Mouse (Mus musculus) C2C12 (cell line): ENCODE data around the gene Tef. TPM values are rescaled to one million over a fixed set of nuclear protein-coding genes. Genes with fewer than 3 reads are reported as not detected.

Experiments used
- H3K27me3 ChIP-seq: one replicate; pipeline ENCODE4 v1.6.1; 2011; ENCODE audit not compliant: control insufficient read depth, insufficient read depth, insufficient read length
- H3K36me3 ChIP-seq: one replicate; pipeline ENCODE4 v1.6.1; 2011; ENCODE audit not compliant: control insufficient read depth, insufficient read depth
- H3K4me3 ChIP-seq: one replicate; pipeline ENCODE4 v1.5.1; 2011; ENCODE audit warnings: mild to moderate bottlenecking, control low read depth; ENCODE audit not compliant: poor library complexity, insufficient read depth, severe bottlenecking
- H3K79me2 ChIP-seq: one replicate; pipeline ENCODE4 v1.6.1; 2011; ENCODE audit not compliant: control insufficient read depth, insufficient read depth
- H3K79me3 ChIP-seq: one replicate; pipeline ENCODE4 v1.6.1; 2011; ENCODE audit warnings: low read depth, control low read depth
- H3ac ChIP-seq: one replicate; pipeline ENCODE3; 2011; ENCODE audit warnings: low read depth; ENCODE audit not compliant: control insufficient read depth, insufficient read length
- CEBPB ChIP-seq: IDR thresholded peaks from one replicate; pipeline ENCODE4 v1.6.1; 2011; ENCODE audit warnings: low read depth, mild to moderate bottlenecking, control low read depth, moderate library complexity
- CTCF ChIP-seq: IDR thresholded peaks from one replicate; pipeline ENCODE4 v1.5.1; 2011; ENCODE audit not compliant: control insufficient read depth, insufficient read depth, insufficient read length
- FOSL1 ChIP-seq: IDR thresholded peaks from one replicate; pipeline ENCODE4 v1.8.0; 2011; ENCODE audit warnings: mild to moderate bottlenecking, low read length; ENCODE audit not compliant: poor library complexity, insufficient read depth, severe bottlenecking
- MAX ChIP-seq: IDR thresholded peaks from one replicate; pipeline ENCODE4 v1.6.1; 2011; ENCODE audit warnings: mild to moderate bottlenecking, control low read depth
- MYOD1 ChIP-seq: IDR thresholded peaks from one replicate; pipeline ENCODE4 v1.6.1; 2011; ENCODE audit warnings: low read depth; ENCODE audit not compliant: control insufficient read depth, insufficient read length
- MYOG ChIP-seq: IDR thresholded peaks from one replicate; pipeline ENCODE4 v1.6.1; 2011; ENCODE audit not compliant: control insufficient read depth, insufficient read length; ENCODE audit errors: extremely low read depth
- USF1 ChIP-seq: IDR thresholded peaks from one replicate; pipeline ENCODE4 v1.6.1; 2011; ENCODE audit warnings: low read depth, mild to moderate bottlenecking, control low read depth, moderate library complexity
- polyA plus RNA-seq: library from polyadenylated mRNA; unstranded; fragments of >200 nt; fragmentation: generic; extraction: Trizol; gene quantifications from one replicate; pipeline ENCODE4 v1.2.1, GENCODE M21; 2012; ENCODE audit warnings: missing spikeins

Tef gene
- polyA plus RNA-seq, 1 experiment = 32.6 TPM

DNA sequence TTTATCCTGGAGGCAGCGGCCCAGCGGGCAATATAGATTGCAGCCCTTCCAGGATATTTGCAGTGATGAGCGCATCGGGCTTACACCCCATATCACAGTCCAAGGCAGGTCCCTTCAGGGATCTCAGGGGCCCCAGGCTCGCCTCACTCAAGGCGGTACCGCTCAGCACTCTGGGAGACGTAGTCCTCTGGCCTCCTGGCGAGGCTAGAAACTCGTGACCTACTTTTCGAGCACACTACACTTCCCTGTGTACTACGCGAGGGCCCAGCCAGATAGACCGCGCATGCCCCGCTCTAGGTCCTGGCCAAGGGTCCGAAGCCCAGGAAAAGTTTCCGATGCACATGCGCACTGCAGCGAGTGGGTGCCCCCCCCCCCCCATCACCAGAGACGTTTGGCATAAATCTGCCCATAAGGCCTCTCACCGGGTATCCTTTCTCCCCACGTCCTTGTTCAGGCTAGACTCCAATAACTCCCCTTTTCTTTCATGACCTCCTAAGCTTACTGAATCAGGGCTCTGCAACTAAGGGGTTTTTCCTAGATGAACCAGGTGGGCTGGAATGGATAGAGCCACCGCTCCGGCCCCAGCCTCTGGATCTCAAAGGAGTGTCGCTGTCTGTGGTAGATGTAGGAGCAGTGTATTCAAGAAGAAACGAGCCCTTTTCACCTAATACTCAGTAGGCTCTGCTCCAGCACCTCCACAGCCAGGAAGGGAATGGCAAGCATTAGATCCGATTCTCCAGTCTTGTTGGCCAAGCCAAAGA is 54.0 kb downstream of the Tef start:
- Histone ChIP-seq H3K27me3 (no peaks in the 10 kb centered on the region), H3K79me3 (peaks cover 47% of the 10 kb centered on the region), H3K4me3 (peak overlapping the region; percentile 96), H3ac (peak overlapping the region; percentile 79), H3K36me3 (peaks cover 33% of the 10 kb centered on the region), H3K79me2 (peaks cover 79% of the 10 kb centered on the region)
- no peak for TF ChIP-seq MAX
- TF ChIP-seq CTCF = no peak
- TF ChIP-seq MYOG = no peak
- TF ChIP-seq CEBPB = no peak
- TF ChIP-seq MYOD1 = no peak
- no peak for TF ChIP-seq USF1
- no peak for TF ChIP-seq FOSL1

DNA sequence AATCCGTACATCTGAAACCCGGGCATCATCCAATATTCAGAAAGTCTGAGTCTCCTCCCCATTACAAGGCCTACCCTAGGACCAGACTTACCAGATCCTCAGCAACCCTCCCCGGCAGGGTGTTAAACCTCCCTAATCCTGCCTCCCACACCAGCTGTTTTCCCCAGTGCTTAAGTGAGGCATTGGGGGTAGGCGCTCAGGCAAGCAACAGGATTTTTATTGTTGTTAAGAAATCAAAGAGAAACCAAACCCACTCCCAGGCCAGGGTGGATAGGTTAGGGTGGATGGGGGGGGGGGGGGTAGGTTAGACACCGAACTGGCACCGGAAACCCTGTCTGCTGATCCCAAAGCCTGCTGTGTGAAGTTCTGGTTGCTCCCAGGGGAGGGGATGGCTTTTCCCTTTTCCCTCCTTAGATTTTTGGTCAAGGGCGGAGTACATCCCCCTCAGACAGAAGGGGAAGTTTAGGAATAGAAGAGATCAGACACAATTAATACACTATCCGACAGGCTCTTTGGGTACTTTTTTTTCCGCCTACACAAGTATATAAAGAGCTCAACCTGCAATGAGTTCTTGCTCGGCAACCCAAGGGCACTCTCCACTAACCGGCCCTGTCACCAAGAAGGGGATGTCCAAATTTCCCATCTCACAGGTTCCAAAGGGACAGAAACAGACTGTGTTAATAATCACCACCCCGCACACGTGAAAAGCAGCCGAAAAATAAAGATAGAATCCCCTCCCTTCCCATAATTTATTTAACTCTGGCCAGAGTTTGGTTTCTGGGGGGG is 54.9 kb downstream of the Tef start:
- Histone ChIP-seq H3K79me3 (peaks cover 47% of the 10 kb centered on the region), H3K36me3 (peaks cover 24% of the 10 kb centered on the region), H3K27me3 (no peaks in the 10 kb centered on the region), H3ac (peak overlapping the region; percentile 79), H3K79me2 (peaks cover 70% of the 10 kb centered on the region), H3K4me3 (peak overlapping the region; percentile 96)
- TF ChIP-seq MYOD1 (no peak), CTCF (no peak), MAX (no peak), FOSL1 (no peak)

GRCm38 (mm10) chr15:81857724-81858116 is 55.5 kb downstream of the Tef start:
- no peaks in the 10 kb centered on the region for H3K27me3 ChIP-seq
- TF ChIP-seq MYOG (no peak), MAX (no peak), MYOD1 (no peak), CTCF (no peak), USF1 (no peak), FOSL1 (no peak), CEBPB (no peak)
- H3ac ChIP-seq = peak overlapping the region; percentile 79
- peaks cover 64% of the 10 kb centered on the region for H3K79me2 ChIP-seq
- peaks cover 45% of the 10 kb centered on the region for H3K79me3 ChIP-seq
- peaks cover 18% of the 10 kb centered on the region for H3K36me3 ChIP-seq
- H3K4me3 ChIP-seq = peak overlapping the region; percentile 96

GRCm38 (mm10) chr15:81858138-81858516 is 55.9 kb downstream of the Tef start:
- Histone ChIP-seq H3K36me3 (peaks cover 14% of the 10 kb centered on the region), H3K79me2 (peaks cover 60% of the 10 kb centered on the region), H3K79me3 (peaks cover 41% of the 10 kb centered on the region), H3K27me3 (no peaks in the 10 kb centered on the region), H3ac (peak overlapping the region; percentile 92), H3K4me3 (peak overlapping the region; percentile 96)
- TF ChIP-seq MAX (peak; percentile 72), USF1 (no peak), FOSL1 (no peak)

- H3K79me3 ChIP-seq = peaks cover 38% of the 10 kb centered on the region
- H3K27me3 ChIP-seq = no peaks in the 10 kb centered on the region
- H3ac ChIP-seq = peak within 1 kb of the TSS; percentile 92
- H3K36me3 ChIP-seq = peaks cover 12% of the 10 kb centered on the region
- TF ChIP-seq MYOG (no peak), USF1 (no peak), CTCF (no peak), MYOD1 (no peak), CEBPB (no peak), MAX (no peak), FOSL1 (no peak)
- peaks cover 54% of the 10 kb centered on the region for H3K79me2 ChIP-seq
- H3K4me3 ChIP-seq = peak within 1 kb of the TSS; percentile 96
Observed at GRCm38 (mm10) chr15:81858517-81859329, 56.5 kb downstream of the Tef start, which contains the start of gene Tob2. Gene Tob2, minus strand, starts transcription at chr15:81858796.
